In genomic region chr1:39762025-39762370, GRCm38 (mm10) we compare ENCODE assay signal across 8 mouse cellular contexts. TPM values are rescaled to one million over a fixed set of nuclear protein-coding genes. Genes with fewer than 3 reads are reported as not detected.
A peak's percentile ranks its signal among the peaks of the same experiment; 100 is the strongest.
DNase-seq lines count a peak whose midpoint lies in the region; ATAC-seq lines count a peak whose summit lies in the region.

No protein-coding gene starts in this region.

- peak overlapping the region; percentile 37; the same call in 1 of the 2 replicates for H3K9ac ChIP-seq in forebrain, embryonic 11.5 days (ENCODE audit: low read length)
- H3K9ac ChIP-seq in heart, embryonic 14.5 days (ENCODE audit: low read length), result peak overlapping the region; percentile 62
- H3K9ac ChIP-seq in midbrain, embryonic 16.5 days (ENCODE audit: low read depth, low read length), result no peak overlapping the region
- H3K9ac ChIP-seq in stomach, embryonic 16.5 days (ENCODE audit: low read length), result peak overlapping the region; percentile 68

- H3K27me3 ChIP-seq in forebrain, embryonic 11.5 days (ENCODE audit: control insufficient read depth, insufficient read depth, low read length), result no peaks in the 10 kb centered on the region
- H3K27me3 ChIP-seq in heart, embryonic 14.5 days (ENCODE audit: control insufficient read depth, insufficient read depth, low read length), result no peaks in the 10 kb centered on the region
- no peaks in the 10 kb centered on the region; the same call in none of the 2 replicates for H3K27me3 ChIP-seq in midbrain, embryonic 16.5 days (ENCODE audit: control insufficient read depth, insufficient read depth, low read depth, low read length)
- no peaks in the 10 kb centered on the region for H3K27me3 ChIP-seq in stomach, embryonic 16.5 days (ENCODE audit: control insufficient read depth, insufficient read depth, low read length)

- no peak for ATAC-seq in forebrain, embryonic 11.5 days (replicated peaks; ENCODE audit: low FRiP score)
- peak; percentile 68 for ATAC-seq in heart, embryonic 14.5 days (ENCODE audit: insufficient number of reproducible peaks, insufficient read depth, low FRiP score, low read depth)
- ATAC-seq in midbrain, embryonic 16.5 days, result peak; percentile 72; the same call in 1 of the 2 replicates
- ATAC-seq in stomach, embryonic 16.5 days (ENCODE audit: insufficient read depth, low FRiP score), result peak; percentile 88

- peak; percentile 29 to 40 for DNase-seq in spleen, adult 18-20 months
- DNase-seq in spleen, adult 12 weeks (ENCODE audit: low spot score), result no peak
- DNase-seq in forebrain, embryonic 11.5 days (ENCODE audit: low spot score), result no peak
- peak; percentile 93 for DNase-seq in kidney, postnatal 10 days
- DNase-seq in liver, result peak; percentile 70

- H3K9me3 ChIP-seq in forebrain, embryonic 11.5 days (ENCODE audit: control insufficient read depth, low read length), result no peaks in the 10 kb centered on the region
- no peaks in the 10 kb centered on the region for H3K9me3 ChIP-seq in heart, embryonic 14.5 days (ENCODE audit: control insufficient read depth, low read length)
- H3K9me3 ChIP-seq in midbrain, embryonic 16.5 days (replicated peaks; ENCODE audit: control insufficient read depth, low read length, poor library complexity, severe bottlenecking), result no peaks in the 10 kb centered on the region
- H3K9me3 ChIP-seq in stomach, embryonic 16.5 days (replicated peaks; ENCODE audit: control insufficient read depth, low read length), result no peaks in the 10 kb centered on the region

- peak overlapping the region; percentile 35; the same call in 1 of the 2 replicates for H3K4me2 ChIP-seq in forebrain, embryonic 11.5 days (ENCODE audit: low read depth, low read length, severe bottlenecking)
- peak overlapping the region; percentile 81 for H3K4me2 ChIP-seq in heart, embryonic 14.5 days (ENCODE audit: low read length)
- H3K4me2 ChIP-seq in midbrain, embryonic 16.5 days (ENCODE audit: low read length), result peak overlapping the region; percentile 40
- H3K4me2 ChIP-seq in stomach, embryonic 16.5 days (ENCODE audit: low read depth, low read length), result peak overlapping the region; percentile 56

- WGBS in forebrain, embryonic 11.5 days, result 10% methylated on average over 10 of the region's 10 CpGs
- WGBS in heart, embryonic 14.5 days, result 3% methylated on average over 10 of the region's 10 CpGs
- 3% methylated on average over 10 of the region's 10 CpGs for WGBS in midbrain, embryonic 16.5 days
- WGBS in stomach, embryonic 16.5 days, result 2% methylated on average over 10 of the region's 10 CpGs

- no peaks in the 10 kb centered on the region for H3K36me3 ChIP-seq in forebrain, embryonic 11.5 days (ENCODE audit: control insufficient read depth, insufficient read depth, low read length)
- no peaks in the 10 kb centered on the region for H3K36me3 ChIP-seq in heart, embryonic 14.5 days (ENCODE audit: control insufficient read depth, insufficient read depth, low read length)
- H3K36me3 ChIP-seq in midbrain, embryonic 16.5 days (ENCODE audit: control insufficient read depth, insufficient read depth, low read length), result no peaks in the 10 kb centered on the region
- no peaks in the 10 kb centered on the region for H3K36me3 ChIP-seq in stomach, embryonic 16.5 days (ENCODE audit: control insufficient read depth, insufficient read depth, low read length)

- H3K4me1 ChIP-seq in forebrain, embryonic 11.5 days (replicated peaks; ENCODE audit: control insufficient read depth, insufficient read depth, low read length), result peaks cover 7% of the 10 kb centered on the region; the same call in 1 of the 2 replicates
- peaks cover 27 to 31% of the 10 kb centered on the region in 2 experiments for H3K4me1 ChIP-seq in heart, embryonic 14.5 days (ENCODE audit: control insufficient read depth in 2 of 2, insufficient read depth in 2 of 2, low read length in 2 of 2)
- peaks cover 14% of the 10 kb centered on the region for H3K4me1 ChIP-seq in midbrain, embryonic 16.5 days (ENCODE audit: control insufficient read depth, insufficient read depth, low read length)
- peaks cover 28% of the 10 kb centered on the region for H3K4me1 ChIP-seq in stomach, embryonic 16.5 days (ENCODE audit: control insufficient read depth, insufficient read depth, low read length)

- no peak overlapping the region for H3K4me3 ChIP-seq in forebrain, embryonic 11.5 days (ENCODE audit: low read depth, low read length)
- peak overlapping the region; percentile 32 to 36 for H3K4me3 ChIP-seq in heart, embryonic 14.5 days (ENCODE audit: control insufficient read depth in 1 of 2, insufficient read depth in 1 of 2, low read depth in 1 of 2, low read length in 2 of 2)
- no peak overlapping the region for H3K4me3 ChIP-seq in midbrain, embryonic 16.5 days (ENCODE audit: low read depth, low read length)
- peak overlapping the region; percentile 31 for H3K4me3 ChIP-seq in stomach, embryonic 16.5 days (replicated peaks; ENCODE audit: low read length)

- peak overlapping the region; percentile 18; the same call in 1 of the 2 replicates for H3K27ac ChIP-seq in forebrain, embryonic 11.5 days (ENCODE audit: low read depth, low read length)
- peak overlapping the region; percentile 95 for H3K27ac ChIP-seq in heart, embryonic 14.5 days (replicated peaks in 1 of 2; ENCODE audit: control insufficient read depth in 1 of 2, insufficient read depth in 1 of 2, low read depth in 2 of 2, low read length in 2 of 2)
- peak overlapping the region; percentile 57 for H3K27ac ChIP-seq in midbrain, embryonic 16.5 days (ENCODE audit: low read length)
- peak overlapping the region; percentile 96 for H3K27ac ChIP-seq in stomach, embryonic 16.5 days (ENCODE audit: low read length)

RNA-seq across cellular contexts. Expression of gene Rfx8, which starts 41.2 kb away (rescaled TPM):
- polyA plus RNA-seq in forebrain, embryonic 11.5 days (2014; fragmentation: Nextera tagmentation; extraction: Ambion mirVana), result 0.17 and 0.45 TPM in 2 replicates
- 1.1 and 1.7 TPM in 2 replicates for polyA plus RNA-seq in heart, embryonic 14.5 days (2014; fragmentation: Nextera tagmentation; extraction: Ambion mirVana)
- polyA plus RNA-seq in midbrain, embryonic 16.5 days (2015; fragmentation: Nextera tagmentation; extraction: Ambion mirVana), result 0.15 and 0.40 TPM in 2 replicates
- 0.19 and 0.26 TPM in 2 replicates for polyA plus RNA-seq in stomach, embryonic 16.5 days (2015; fragmentation: Nextera tagmentation; extraction: Ambion mirVana)

RNA-seq across cellular contexts. Expression of gene Gm3646, which starts 43.1 kb away (rescaled TPM):
- not detected in 2 replicates for polyA plus RNA-seq in forebrain, embryonic 11.5 days (2014; fragmentation: Nextera tagmentation; extraction: Ambion mirVana)
- polyA plus RNA-seq in heart, embryonic 14.5 days (2014; fragmentation: Nextera tagmentation; extraction: Ambion mirVana), result 3.6 and 5.6 TPM in 2 replicates
- polyA plus RNA-seq in midbrain, embryonic 16.5 days (2015; fragmentation: Nextera tagmentation; extraction: Ambion mirVana), result not detected in 2 replicates
- not detected in 2 replicates for polyA plus RNA-seq in stomach, embryonic 16.5 days (2015; fragmentation: Nextera tagmentation; extraction: Ambion mirVana)

Comparison
In these comparisons a context has a peak if more than half of its experiments do, and no peak if none do; other contexts are left out.
1. DNase-seq: peak in spleen, adult 18-20 months (2 of 2), kidney, postnatal 10 days (single experiment) and liver (single experiment); none in spleen, adult 12 weeks (single experiment) and forebrain, embryonic 11.5 days (single experiment).
2. H3K27ac ChIP-seq: peak in every context shown above with its lines; median percentile 96 in stomach, embryonic 16.5 days; 95 in heart, embryonic 14.5 days; 57 in midbrain, embryonic 16.5 days; 18 in forebrain, embryonic 11.5 days.
3. H3K4me3 ChIP-seq: peak in heart, embryonic 14.5 days (2 of 2) and stomach, embryonic 16.5 days (single experiment); none in forebrain, embryonic 11.5 days (single experiment) and midbrain, embryonic 16.5 days (single experiment).
4. Peak in every context shown above with its lines, with median percentiles within 50 percentile points of each other: H3K4me2 ChIP-seq.